Comparison of ENCODE assay signal across 17 mouse cellular contexts in genomic region chr5:3356261-3356778, GRCm38 (mm10). TPM values are rescaled to one million over a fixed set of nuclear protein-coding genes. Genes with fewer than 3 reads are reported as not detected.
A peak's percentile ranks its signal among the peaks of the same experiment; 100 is the strongest.
DNase-seq lines count a peak whose midpoint lies in the region; ATAC-seq and TF ChIP-seq lines count a peak whose summit lies in the region.
"Had no signal": no experiment of that assay in that cellular context is flagged by ENCODE, and none has a peak within 500 bp of the region (broad histone marks: within the 10 kb centered on the region; RNA-seq: fewer than 3 reads in every experiment).

No protein-coding gene starts in this region.

- TF ChIP-seq CTCF in thymus, adult 2 months (IDR thresholded peaks at IDR 0.05; ENCODE audit: borderline replicate concordance, control insufficient read depth, extremely low read depth, insufficient read depth, low read length, poor library complexity) = no peak
- no peak for TF ChIP-seq CTCF in left cerebral cortex, adult 2 months (IDR thresholded peaks at IDR 0.05)

- intact Hi-C loops in left cerebral cortex, adult 2 months (cut with DNase I) = no loop called here

- 0 out of 2 replicates have a peak overlapping the region, but pooled peaks have one; percentile 17 for H3K4me2 ChIP-seq in forebrain, embryonic 13.5 days
- no peak overlapping the region for H3K4me2 ChIP-seq in forebrain, embryonic 11.5 days (ENCODE audit: low read depth, low read length, severe bottlenecking)
- H3K4me2 ChIP-seq in kidney, embryonic 15.5 days = no peak overlapping the region
- no peak overlapping the region for H3K4me2 ChIP-seq in kidney, embryonic 14.5 days (replicated peaks; ENCODE audit: low read depth, low read length)
- H3K4me2 ChIP-seq: embryonic facial prominence, embryonic 13.5 days; midbrain, embryonic 15.5 days had no signal

- H3K27ac ChIP-seq in forebrain, embryonic 13.5 days = no peak overlapping the region
- no peak overlapping the region for H3K27ac ChIP-seq in forebrain, embryonic 11.5 days (ENCODE audit: low read depth, low read length)
- H3K27ac ChIP-seq in kidney, embryonic 15.5 days = 0 out of 2 replicates have a peak overlapping the region, but pooled peaks have one; percentile 14
- H3K27ac ChIP-seq in kidney, embryonic 14.5 days (ENCODE audit: low read depth, low read length) = no peak overlapping the region
- H3K27ac ChIP-seq in thymus, adult 2 months (ENCODE audit: control insufficient read depth, insufficient read depth, low read length) = no peak overlapping the region
- no peak overlapping the region for H3K27ac ChIP-seq in left cerebral cortex, adult 2 months
- H3K27ac ChIP-seq: embryonic facial prominence, embryonic 13.5 days; hindbrain, postnatal 0 days; liver, embryonic 14.5 days; midbrain, embryonic 15.5 days had no signal

- peaks cover 16% of the 10 kb centered on the region for H3K4me1 ChIP-seq in forebrain, embryonic 13.5 days
- no peaks in the 10 kb centered on the region for H3K4me1 ChIP-seq in forebrain, embryonic 11.5 days (replicated peaks; ENCODE audit: control insufficient read depth, insufficient read depth, low read length)
- H3K4me1 ChIP-seq in kidney, embryonic 15.5 days = peaks cover 4% of the 10 kb centered on the region; the same call in 1 of the 2 replicates
- H3K4me1 ChIP-seq in kidney, embryonic 14.5 days (ENCODE audit: control insufficient read depth, insufficient read depth, low read length) = no peaks in the 10 kb centered on the region
- peaks cover 7% of the 10 kb centered on the region for H3K4me1 ChIP-seq in thymus, adult 2 months (replicated peaks; ENCODE audit: control insufficient read depth, insufficient read depth, low read length)
- H3K4me1 ChIP-seq: embryonic facial prominence, embryonic 13.5 days; midbrain, embryonic 15.5 days had no signal

- no peak overlapping the region for H3K9ac ChIP-seq in forebrain, embryonic 13.5 days
- no peak overlapping the region for H3K9ac ChIP-seq in forebrain, embryonic 11.5 days (ENCODE audit: low read length)
- no peak overlapping the region for H3K9ac ChIP-seq in kidney, embryonic 15.5 days
- H3K9ac ChIP-seq in kidney, embryonic 14.5 days (ENCODE audit: low read depth, low read length) = no peak overlapping the region
- H3K9ac ChIP-seq: embryonic facial prominence, embryonic 13.5 days; liver, embryonic 14.5 days; midbrain, embryonic 15.5 days had no signal

- 61% methylated on average over 10 of the region's 10 CpGs for WGBS in forebrain, embryonic 13.5 days
- 84% methylated on average over 10 of the region's 10 CpGs for WGBS in forebrain, embryonic 11.5 days
- WGBS in kidney, embryonic 15.5 days = 77% methylated on average over 10 of the region's 10 CpGs
- WGBS in kidney, embryonic 14.5 days = 84% methylated on average over 10 of the region's 10 CpGs
- WGBS in thymus, adult 2 months = 12% methylated on average over 10 of the region's 10 CpGs

- no peak for DNase-seq in forebrain, embryonic 11.5 days (ENCODE audit: low spot score)
- peak; percentile 26 for DNase-seq in thymus, postnatal 4 days
- no peak for DNase-seq in thymus, adult 2 months
- DNase-seq in left cerebral cortex, adult 2 months (ENCODE audit: extremely low spot score in 1 of 2, low spot score in 2 of 2) = no peak
- no peak for DNase-seq in adrenal gland, adult 2 months
- DNase-seq: cerebellum, adult 18-20 months; kidney, adult 8-10 months; layer of hippocampus, postnatal 36 days; left cerebral cortex, postnatal 4 days; right cerebral cortex, postnatal 14 days had no signal

- H3K9me3 ChIP-seq in forebrain, embryonic 13.5 days (replicated peaks) = no peaks in the 10 kb centered on the region
- no peaks in the 10 kb centered on the region for H3K9me3 ChIP-seq in forebrain, embryonic 11.5 days (ENCODE audit: control insufficient read depth, low read length)
- no peaks in the 10 kb centered on the region for H3K9me3 ChIP-seq in kidney, embryonic 15.5 days (replicated peaks)
- H3K9me3 ChIP-seq in kidney, embryonic 14.5 days (ENCODE audit: control insufficient read depth, low read length) = no peaks in the 10 kb centered on the region
- H3K9me3 ChIP-seq: embryonic facial prominence, embryonic 13.5 days; midbrain, embryonic 15.5 days had no signal

- H3K4me3 ChIP-seq in forebrain, embryonic 13.5 days = no peak overlapping the region
- H3K4me3 ChIP-seq in forebrain, embryonic 11.5 days (ENCODE audit: low read depth, low read length) = no peak overlapping the region
- H3K4me3 ChIP-seq in kidney, embryonic 15.5 days (replicated peaks) = no peak overlapping the region
- no peak overlapping the region for H3K4me3 ChIP-seq in kidney, embryonic 14.5 days (ENCODE audit: low read length)
- no peak overlapping the region for H3K4me3 ChIP-seq in thymus, adult 2 months (ENCODE audit: control insufficient read depth, insufficient read depth, low read length)
- H3K4me3 ChIP-seq in left cerebral cortex, adult 2 months = no peak overlapping the region
- H3K4me3 ChIP-seq: embryonic facial prominence, embryonic 13.5 days; midbrain, embryonic 15.5 days had no signal

- no peaks in the 10 kb centered on the region for H3K27me3 ChIP-seq in forebrain, embryonic 13.5 days
- H3K27me3 ChIP-seq in forebrain, embryonic 11.5 days (ENCODE audit: control insufficient read depth, insufficient read depth, low read length) = no peaks in the 10 kb centered on the region
- H3K27me3 ChIP-seq in kidney, embryonic 15.5 days = no peaks in the 10 kb centered on the region
- no peaks in the 10 kb centered on the region for H3K27me3 ChIP-seq in kidney, embryonic 14.5 days (ENCODE audit: control insufficient read depth, insufficient read depth, low read length)
- H3K27me3 ChIP-seq in thymus, adult 2 months (ENCODE audit: control insufficient read depth, insufficient read depth, low read length) = no peaks in the 10 kb centered on the region
- H3K27me3 ChIP-seq: embryonic facial prominence, embryonic 13.5 days; midbrain, embryonic 15.5 days had no signal

- peak; percentile 46; the same call in 1 of the 2 replicates for ATAC-seq in forebrain, embryonic 13.5 days
- no peak for ATAC-seq in forebrain, embryonic 11.5 days (replicated peaks; ENCODE audit: low FRiP score)
- no peak for ATAC-seq in kidney, embryonic 15.5 days (replicated peaks; ENCODE audit: low FRiP score)
- no peak for ATAC-seq in kidney, embryonic 14.5 days (ENCODE audit: low FRiP score, low TSS enrichment)
- ATAC-seq: midbrain, embryonic 15.5 days had no signal

- H3K36me3 ChIP-seq in forebrain, embryonic 13.5 days (ENCODE audit: poor library complexity, severe bottlenecking) = no peaks in the 10 kb centered on the region
- no peaks in the 10 kb centered on the region for H3K36me3 ChIP-seq in forebrain, embryonic 11.5 days (ENCODE audit: control insufficient read depth, insufficient read depth, low read length)
- H3K36me3 ChIP-seq in kidney, embryonic 15.5 days = no peaks in the 10 kb centered on the region
- H3K36me3 ChIP-seq in kidney, embryonic 14.5 days (ENCODE audit: control insufficient read depth, insufficient read depth, low read length) = no peaks in the 10 kb centered on the region
- H3K36me3 ChIP-seq in thymus, adult 2 months (ENCODE audit: control insufficient read depth, insufficient read depth, low read length) = no peaks in the 10 kb centered on the region
- H3K36me3 ChIP-seq: embryonic facial prominence, embryonic 13.5 days; midbrain, embryonic 15.5 days had no signal

- TF ChIP-seq POLR2A in thymus, adult 2 months (IDR thresholded peaks at IDR 0.05; ENCODE audit: control insufficient read depth, extremely low read depth, insufficient read depth, low read length, poor library complexity) = no peak

RNA-seq across cellular contexts. Expression of gene Cdk6, which starts 15.0 kb away (rescaled TPM):
- polyA plus RNA-seq in forebrain, embryonic 13.5 days (2015; fragmentation: Nextera tagmentation; extraction: Ambion mirVana) = 30.3 and 34.4 TPM in 2 replicates
- polyA plus RNA-seq in forebrain, embryonic 11.5 days (2014; fragmentation: Nextera tagmentation; extraction: Ambion mirVana) = 21.3 and 24.5 TPM in 2 replicates
- polyA plus RNA-seq in kidney, embryonic 15.5 days (2015; fragmentation: Nextera tagmentation; extraction: Ambion mirVana) = 21.0 and 22.3 TPM in 2 replicates
- 18.6 and 23.4 TPM in 2 replicates for polyA plus RNA-seq in kidney, embryonic 14.5 days (2014; fragmentation: Nextera tagmentation; extraction: Ambion mirVana)
- 42.2 and 59.0 TPM in 2 replicates for polyA plus RNA-seq in thymus, adult 2 months (2012; rRNA removed)
- 1 to 10 TPM; 4.2 to 6.8 TPM for total RNA-seq in left cerebral cortex, adult 2 months (2021)
- 10 to 100 TPM; 10.8 to 12.4 TPM for total RNA-seq in adrenal gland, adult 2 months (2021)
- 3.4 and 5.4 TPM in 2 replicates for polyA plus RNA-seq in adrenal gland, adult 2 months (2012; rRNA removed)
